ENCODE assay signal across 9 mouse cellular contexts in genomic region chr13:56259021-56259925, GRCm38 (mm10). TPM values are rescaled to one million over a fixed set of nuclear protein-coding genes. Genes with fewer than 3 reads are reported as not detected.
DNase-seq lines count a peak whose midpoint lies in the region; ATAC-seq and TF ChIP-seq lines count a peak whose summit lies in the region.
"Had no signal": no experiment of that assay in that cellular context is flagged by ENCODE, and none has a peak within 500 bp of the region (broad histone marks: within the 10 kb centered on the region; RNA-seq: fewer than 3 reads in every experiment).

No protein-coding gene starts in this region.

- H3K27me3 ChIP-seq in hindbrain, embryonic 16.5 days (replicated peaks; ENCODE audit: control insufficient read depth, insufficient read depth, low read length): peaks cover 79% of the 10 kb centered on the region
- H3K27me3 ChIP-seq in neural tube, embryonic 14.5 days (ENCODE audit: control insufficient read depth, insufficient read depth, low read length): peaks cover 71% of the 10 kb centered on the region

- peaks cover 11% of the 10 kb centered on the region for H3K4me1 ChIP-seq in hindbrain, embryonic 16.5 days (ENCODE audit: control insufficient read depth, insufficient read depth, low read depth, low read length)
- 0 out of 2 replicates have a peak, but pooled peaks cover 3% of the 10 kb centered on the region for H3K4me1 ChIP-seq in neural tube, embryonic 14.5 days (ENCODE audit: control insufficient read depth, insufficient read depth, low read length)

- H3K9ac ChIP-seq in hindbrain, embryonic 16.5 days (ENCODE audit: low read depth, low read length): 0 out of 2 replicates have a peak overlapping the region, but pooled peaks have one; percentile 22
- no peak overlapping the region for H3K9ac ChIP-seq in neural tube, embryonic 14.5 days (replicated peaks; ENCODE audit: low read depth, low read length)

- H3K27ac ChIP-seq in left cerebral cortex, adult 2 months: no peak overlapping the region
- H3K27ac ChIP-seq in hindbrain, embryonic 16.5 days (ENCODE audit: low read depth, low read length): no peak overlapping the region
- H3K27ac ChIP-seq in neural tube, embryonic 14.5 days (ENCODE audit: low read depth, low read length): no peak overlapping the region
- H3K27ac ChIP-seq: macrophage had no signal

- intact Hi-C loops in left cerebral cortex, adult 2 months (cut with DNase I): loop anchor here (2.0 to 5.0 kb wide), 2 partner anchors 36 to 432 kb away; no protein-coding TSS in a partner anchor

- no peaks in the 10 kb centered on the region for H3K36me3 ChIP-seq in hindbrain, embryonic 16.5 days (ENCODE audit: control insufficient read depth, insufficient read depth, low read length)
- H3K36me3 ChIP-seq in neural tube, embryonic 14.5 days (ENCODE audit: control insufficient read depth, insufficient read depth, low read length): no peaks in the 10 kb centered on the region

- no peak for ATAC-seq in hindbrain, embryonic 16.5 days
- ATAC-seq in neural tube, embryonic 14.5 days (ENCODE audit: low read depth): no peak

- under 1% methylated on average over 51 of the region's 55 CpGs for WGBS in hindbrain, embryonic 16.5 days
- WGBS in neural tube, embryonic 14.5 days: under 1% methylated on average over 49 of the region's 55 CpGs

- H3K4me3 ChIP-seq in left cerebral cortex, adult 2 months: peak overlapping the region; percentile 2; the same call in 1 of the 2 replicates
- peak overlapping the region; percentile 34 for H3K4me3 ChIP-seq in hindbrain, embryonic 16.5 days (ENCODE audit: low read length)
- H3K4me3 ChIP-seq in neural tube, embryonic 14.5 days (ENCODE audit: low read depth, low read length): peak overlapping the region; percentile 24

- peak; percentile 33 for TF ChIP-seq CTCF in left cerebral cortex, adult 2 months (IDR thresholded peaks at IDR 0.05)

- peak overlapping the region; percentile 57 for H3K4me2 ChIP-seq in hindbrain, embryonic 16.5 days (ENCODE audit: low read length)
- H3K4me2 ChIP-seq in neural tube, embryonic 14.5 days (ENCODE audit: low read depth, low read length): peak overlapping the region; percentile 50

- no peak for DNase-seq in left cerebral cortex, adult 2 months (ENCODE audit: extremely low spot score in 1 of 2, low spot score in 2 of 2)
- DNase-seq in left cerebral cortex, adult 11 months (ENCODE audit: low spot score): no peak
- peak; percentile 62 for DNase-seq in embryo, embryonic 11 days
- no peak for DNase-seq in adrenal gland, adult (ENCODE audit: inconsistent age in 2 of 2, low spot score in 1 of 2)
- no peak for DNase-seq in urinary bladder, postnatal 14 days (ENCODE audit: low spot score)
- DNase-seq in ovary, adult 18-20 months (ENCODE audit: low spot score): no peak

- no peaks in the 10 kb centered on the region for H3K9me3 ChIP-seq in hindbrain, embryonic 16.5 days (ENCODE audit: control insufficient read depth, low read length)
- no peaks in the 10 kb centered on the region for H3K9me3 ChIP-seq in neural tube, embryonic 14.5 days (ENCODE audit: control insufficient read depth, low read length)

RNA-seq across cellular contexts. Expression of gene Neurog1, which starts 7.3 kb away (rescaled TPM):
- not detected for total RNA-seq in left cerebral cortex, adult 2 months (2021)
- polyA plus RNA-seq in hindbrain, embryonic 16.5 days (2015; fragmentation: Nextera tagmentation; extraction: Ambion mirVana): 0.11 and 1.0 TPM in 2 replicates
- polyA plus RNA-seq in neural tube, embryonic 14.5 days (2014; fragmentation: Nextera tagmentation; extraction: Ambion mirVana): 0.15 and 0.16 TPM in 2 replicates
- polyA plus RNA-seq: macrophage had no signal

RNA-seq across cellular contexts. Expression of gene Cxcl14, which starts 37.1 kb away (rescaled TPM):
- 100 to 1,000 TPM; 135 to 143 TPM for total RNA-seq in left cerebral cortex, adult 2 months (2021)
- polyA plus RNA-seq in hindbrain, embryonic 16.5 days (2015; fragmentation: Nextera tagmentation; extraction: Ambion mirVana): 7.8 and 10.2 TPM in 2 replicates
- polyA plus RNA-seq in neural tube, embryonic 14.5 days (2014; fragmentation: Nextera tagmentation; extraction: Ambion mirVana): 1.6 and 2.5 TPM in 2 replicates
